Comparison of ENCODE assay signal across 8 mouse cellular contexts in the genomic region with DNA sequence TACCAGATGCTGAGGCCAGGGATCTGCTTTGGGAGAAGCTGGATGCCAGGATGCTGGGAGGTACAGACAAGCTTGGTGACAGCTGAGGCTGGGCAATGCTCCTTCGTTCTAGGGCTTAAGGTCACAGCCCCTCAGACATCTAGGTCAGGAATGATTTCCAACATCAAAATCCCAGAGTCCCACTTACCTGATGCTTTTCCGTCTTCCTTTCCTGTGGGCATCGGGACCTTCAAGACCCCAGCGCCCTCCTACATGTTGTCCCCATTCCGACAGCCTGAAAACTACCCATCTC. TPM values are rescaled to one million over a fixed set of nuclear protein-coding genes. Genes with fewer than 3 reads are reported as not detected.
DNase-seq lines count a peak whose midpoint lies in the region; ATAC-seq and TF ChIP-seq lines count a peak whose summit lies in the region.

Gene Erg (minus strand): TSS at position 283 of the 292 bp plus-strand sequence.

- peak; percentile 32; the same call in 1 of the 2 replicates for ATAC-seq in forebrain, embryonic 13.5 days
- ATAC-seq in intestine, embryonic 14.5 days (replicated peaks; ENCODE audit: low FRiP score, low TSS enrichment, low read depth), result no peak
- no peak for ATAC-seq in neural tube, embryonic 12.5 days (ENCODE audit: low FRiP score, low read depth)

- WGBS in lung, adult 2 months, result 6% methylated on average over 5 of the region's 5 CpGs
- WGBS in forebrain, embryonic 13.5 days, result 1% methylated on average over 5 of the region's 5 CpGs
- WGBS in intestine, embryonic 14.5 days, result 3% methylated on average over 5 of the region's 5 CpGs
- WGBS in neural tube, embryonic 12.5 days, result 11% methylated on average over 5 of the region's 5 CpGs

- no peak for TF ChIP-seq CTCF in lung, adult 2 months (IDR thresholded peaks at IDR 0.05; ENCODE audit: insufficient read depth, low read length)

- no peak within 1 kb of the TSS for H3K4me3 ChIP-seq in lung, adult 2 months (replicated peaks; ENCODE audit: extremely low read depth, low read depth, low read length)
- H3K4me3 ChIP-seq in forebrain, embryonic 13.5 days, result peak within 1 kb of the TSS; percentile 50
- H3K4me3 ChIP-seq in intestine, embryonic 14.5 days (ENCODE audit: low read depth, low read length), result peak within 1 kb of the TSS; percentile 40
- H3K4me3 ChIP-seq in neural tube, embryonic 12.5 days, result peak within 1 kb of the TSS; percentile 38

- H3K4me2 ChIP-seq in forebrain, embryonic 13.5 days, result peak within 1 kb of the TSS; percentile 93
- H3K4me2 ChIP-seq in intestine, embryonic 14.5 days (ENCODE audit: low read length), result peak within 1 kb of the TSS; percentile 94
- H3K4me2 ChIP-seq in neural tube, embryonic 12.5 days (replicated peaks), result peak within 1 kb of the TSS; percentile 83

- no peak within 1 kb of the TSS for H3K27ac ChIP-seq in forebrain, embryonic 13.5 days
- H3K27ac ChIP-seq in intestine, embryonic 14.5 days (ENCODE audit: low read depth), result no peak within 1 kb of the TSS
- no peak within 1 kb of the TSS for H3K27ac ChIP-seq in neural tube, embryonic 12.5 days

- H3K9me3 ChIP-seq in forebrain, embryonic 13.5 days (replicated peaks), result no peaks in the 10 kb centered on the region
- H3K9me3 ChIP-seq in intestine, embryonic 14.5 days (ENCODE audit: control insufficient read depth, low read length), result peaks cover 4% of the 10 kb centered on the region; the same call in 1 of the 2 replicates
- H3K9me3 ChIP-seq in neural tube, embryonic 12.5 days, result no peaks in the 10 kb centered on the region

- H3K27me3 ChIP-seq in forebrain, embryonic 13.5 days, result peaks cover 57% of the 10 kb centered on the region
- peaks cover 44% of the 10 kb centered on the region for H3K27me3 ChIP-seq in intestine, embryonic 14.5 days (replicated peaks; ENCODE audit: control insufficient read depth, insufficient read depth, low read length)
- peaks cover 22% of the 10 kb centered on the region for H3K27me3 ChIP-seq in neural tube, embryonic 12.5 days (replicated peaks)

- H3K36me3 ChIP-seq in forebrain, embryonic 13.5 days (ENCODE audit: poor library complexity, severe bottlenecking), result no peaks in the 10 kb centered on the region
- no peaks in the 10 kb centered on the region for H3K36me3 ChIP-seq in intestine, embryonic 14.5 days (ENCODE audit: control insufficient read depth, insufficient read depth, low read length)
- no peaks in the 10 kb centered on the region for H3K36me3 ChIP-seq in neural tube, embryonic 12.5 days

- no peak for TF ChIP-seq POLR2A in lung, adult 2 months (IDR thresholded peaks at IDR 0.05; ENCODE audit: borderline replicate concordance, extremely low read depth, low read depth, low read length)

- H3K4me1 ChIP-seq in lung, adult 2 months (ENCODE audit: control insufficient read depth, insufficient read depth, low read length), result peaks cover 7% of the 10 kb centered on the region; the same call in 1 of the 2 replicates
- peaks cover 23% of the 10 kb centered on the region for H3K4me1 ChIP-seq in forebrain, embryonic 13.5 days
- H3K4me1 ChIP-seq in intestine, embryonic 14.5 days (replicated peaks; ENCODE audit: control insufficient read depth, insufficient read depth, low read length), result peaks cover 13% of the 10 kb centered on the region
- peaks cover 19% of the 10 kb centered on the region; the same call in 1 of the 2 replicates for H3K4me1 ChIP-seq in neural tube, embryonic 12.5 days

- no peak for DNase-seq in lung, adult 2 months
- no peak for DNase-seq in lung, postnatal 4 days
- no peak for DNase-seq in intestine, embryonic 14.5 days (ENCODE audit: low spot score)
- no peak for DNase-seq in cerebellum, adult 11 months
- no peak for DNase-seq in left cerebral cortex, postnatal 10 days (ENCODE audit: extremely low spot score in 1 of 2, low spot score in 2 of 2)
- DNase-seq in layer of hippocampus, adult 9-10 months (ENCODE audit: low spot score), result no peak

- H3K9ac ChIP-seq in forebrain, embryonic 13.5 days, result peak within 1 kb of the TSS; percentile 60
- H3K9ac ChIP-seq in intestine, embryonic 14.5 days (ENCODE audit: low read length), result peak within 1 kb of the TSS; percentile 39; the same call in 1 of the 2 replicates
- H3K9ac ChIP-seq in neural tube, embryonic 12.5 days, result peak within 1 kb of the TSS; percentile 33

- intact Hi-C loops in left cerebral cortex, postnatal 10 days (cut with DNase I), result no loop called here

RNA-seq across cellular contexts. Expression of gene Erg, which starts in this region (rescaled TPM):
- 77.8 and 82.7 TPM in 2 replicates for polyA plus RNA-seq in lung, adult 2 months (2012; rRNA removed)
- polyA plus RNA-seq in forebrain, embryonic 13.5 days (2015; fragmentation: Nextera tagmentation; extraction: Ambion mirVana), result 1.2 and 1.8 TPM in 2 replicates
- 2.8 TPM in 2 replicates for polyA plus RNA-seq in intestine, embryonic 14.5 days (2014; fragmentation: Nextera tagmentation; extraction: Ambion mirVana)
- polyA plus RNA-seq in neural tube, embryonic 12.5 days (2016; fragmentation: Nextera tagmentation; extraction: Ambion mirVana), result 3.5 and 4.2 TPM in 2 replicates
- 1 to 10 TPM; 7.2 to 8.9 TPM for total RNA-seq in left cerebral cortex, postnatal 10 days (2021)

Comparison
In these comparisons a context has a peak if more than half of its experiments do, and no peak if none do; other contexts are left out.
1. RNA of gene Erg (polyA plus RNA-seq): 77.8 to 82.7 TPM in lung, adult 2 months; 3.5 to 4.2 TPM in neural tube, embryonic 12.5 days, 2.8 TPM in intestine, embryonic 14.5 days and 1.2 to 1.8 TPM in forebrain, embryonic 13.5 days; every median in the first group is over 10 times any median in the second.
2. Peak in every context shown above with its lines, with median percentiles within 50 percentile points of each other: H3K4me2 ChIP-seq and H3K9ac ChIP-seq.